Mouse (Mus musculus): ENCODE data around the gene Cacnb1.

DNA sequence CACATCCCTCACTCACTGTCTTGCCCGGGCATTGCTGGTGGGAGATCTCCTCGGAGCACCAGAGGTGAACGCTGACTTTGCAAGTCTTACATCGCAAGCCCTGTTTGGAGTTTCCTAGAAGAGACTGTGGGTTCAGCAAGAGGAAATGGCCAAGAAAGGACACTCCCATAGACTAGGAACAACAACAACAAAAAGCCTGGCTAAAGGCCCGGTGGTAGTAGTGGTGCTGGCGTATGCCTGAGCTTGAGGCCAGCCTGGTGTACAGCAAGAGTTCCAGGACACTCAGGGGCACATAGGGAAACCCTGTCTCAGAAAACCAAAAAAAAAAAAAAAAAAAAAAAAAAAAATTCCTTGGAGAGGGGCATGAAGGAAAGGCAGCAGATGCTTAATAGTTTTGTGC, 19.9 kb upstream of the Cacnb1 start:
- no peak for TF ChIP-seq CTCF (IDR thresholded peaks at IDR 0.05; ENCODE audit: low read depth)
- TF ChIP-seq EP300 (IDR thresholded peaks at IDR 0.05; ENCODE audit: low read depth), result no peak

All from liver, embryonic 14.5 days (tissue).